Mouse (Mus musculus) left cerebral cortex, postnatal 14 days (tissue): ENCODE measurements around the gene Plce1. TPM values are rescaled to one million over a fixed set of nuclear protein-coding genes. Genes with fewer than 3 reads are reported as not detected.

Experiments used
- DNase-seq, 2 experiments: peaks; one replicate each; pipeline ENCODE4 v3.0.0; 2021 to 2022; ENCODE audit warnings: low spot score in 2 of 2, mixed read lengths in 1 of 2
- intact Hi-C: fragments of 180-260 bp; cut with DNase I; formaldehyde crosslinking; loops from one replicate; pipeline ENCODE4 v1.15.1; 2025
- total RNA-seq, 2 experiments: library from RNA; stranded (reverse); gene quantifications; 2 replicates each; pipeline ENCODE4 v1.2.3; 2021

The Plce1 gene
- total RNA-seq, 2 experiments from 2014 or later = 6.1 to 6.8 TPM

- intact Hi-C loops = no loop called here
- no peak for DNase-seq
These were observed 285.4 kb downstream of the Plce1 start for GRCm38 (mm10) chr19:38766306-38766705.

- intact Hi-C loops = loop anchor here (5.0 kb wide), 2 partner anchors 213 to 353 kb away; no protein-coding TSS in a partner anchor
- peak; percentile 63 for DNase-seq
These were observed 294.6 kb downstream of the Plce1 start for GRCm38 (mm10) chr19:38775548-38775947.

GRCm38 (mm10) chr19:38778805-38779204, 297.9 kb downstream of the Plce1 start:
- peak; percentile 29 to 57 for DNase-seq
- intact Hi-C loops = loop anchor here (5.0 kb wide), 2 partner anchors 217 to 357 kb away; no protein-coding TSS in a partner anchor

GRCm38 (mm10) chr19:38783542-38783941, 302.6 kb downstream of the Plce1 start:
- intact Hi-C loops = no loop called here
- no peak for DNase-seq

GRCm38 (mm10) chr19:38787756-38788155, 306.8 kb downstream of the Plce1 start:
- intact Hi-C loops = no loop called here
- peak; percentile 27 to 29 for DNase-seq

GRCm38 (mm10) chr19:38793563-38794045, 312.7 kb downstream of the Plce1 start:
- DNase-seq = peak in 1 of 2 experiments; percentile 37
- intact Hi-C loops = no loop called here

- no peak for DNase-seq
- intact Hi-C loops = no loop called here
These were observed 315.6 kb downstream of the Plce1 start for GRCm38 (mm10) chr19:38796546-38796945.

- DNase-seq = peak; percentile 59 to 69
- intact Hi-C loops = no loop called here
These were observed 317.4 kb downstream of the Plce1 start for GRCm38 (mm10) chr19:38798291-38798690.

- peak; percentile 24 to 42 for DNase-seq
- intact Hi-C loops = no loop called here
These were observed 317.9 kb downstream of the Plce1 start for GRCm38 (mm10) chr19:38798801-38799200.

- intact Hi-C loops = loop anchor here (2.0 kb wide), 1 partner anchor 83 kb away; no protein-coding TSS in a partner anchor
- no peak for DNase-seq
These were observed 337.3 kb downstream of the Plce1 start for GRCm38 (mm10) chr19:38818191-38818590.

- intact Hi-C loops = loop anchor here (2.0 kb wide), 1 partner anchor 82 kb away; no protein-coding TSS in a partner anchor
- DNase-seq = peak; percentile 93 to 95
These were observed 338.0 kb downstream of the Plce1 start, which contains the start of gene Noc3l for GRCm38 (mm10) chr19:38818766-38819426. Noc3l (minus strand) TSS chr19:38819237.

GRCm38 (mm10) chr19:38819427-38819802, 338.5 kb downstream of the Plce1 start:
- intact Hi-C loops = loop anchor here (2.0 kb wide), 1 partner anchor 81 kb away; no protein-coding TSS in a partner anchor
- DNase-seq = no peak

- intact Hi-C loops = no loop called here
- DNase-seq = no peak
These were observed 339.4 kb downstream of the Plce1 start for GRCm38 (mm10) chr19:38820186-38820804.

GRCm38 (mm10) chr19:38833224-38833623, 352.3 kb downstream of the Plce1 start:
- intact Hi-C loops = no loop called here
- DNase-seq = no peak

Other genes starting within 250 kb of the Plce1 start
- 100 to 1,000 TPM; 117 to 127 TPM for gene Lgi1, start 216.6 kb upstream of the Plce1 start, total RNA-seq
- 1 to 10 TPM; 2.6 to 3.5 TPM for gene Slc35g1, start 85.1 kb upstream of the Plce1 start, total RNA-seq